Mouse (Mus musculus) bone marrow macrophage, adult 2 months (primary cell): Measurements from ENCODE around the gene Kazn.

Source experiments
- CTCF ChIP-seq: IDR thresholded peaks from 2 replicates; pipeline ENCODE4 v1.5.1; 2012; ENCODE audit warnings: low read depth, mild to moderate bottlenecking, low read length, moderate library complexity
- POLR2A ChIP-seq: IDR thresholded peaks from 2 replicates; pipeline ENCODE4 v1.6.1; 2012; ENCODE audit warnings: mild to moderate bottlenecking, low read depth, low read length, borderline replicate concordance

DNA sequence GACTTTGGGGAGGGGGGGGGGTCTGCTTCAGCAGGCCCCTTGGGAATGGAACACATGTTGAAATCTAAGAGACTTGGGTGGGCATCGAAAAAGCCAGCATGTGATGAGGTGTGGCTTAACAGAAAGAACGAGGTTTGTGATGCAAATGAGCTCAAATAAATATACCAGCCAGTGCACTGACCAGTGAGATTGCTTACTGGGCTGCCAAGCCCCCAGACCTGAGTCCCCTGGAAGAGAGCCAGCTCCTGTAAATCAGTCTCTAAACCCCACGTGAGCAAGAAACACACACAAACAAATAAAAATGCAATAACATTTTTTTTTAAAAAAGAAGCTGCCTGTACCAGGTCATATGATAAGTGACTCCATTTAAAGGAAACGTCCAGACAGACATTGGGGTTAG, 172.6 kb downstream of the Kazn start:
- no peak for TF ChIP-seq CTCF
- TF ChIP-seq POLR2A = no peak
